Mouse (Mus musculus): Measurements from ENCODE around the gene Cpz.

The Cpz gene

GRCm38 (mm10) chr5:35525469-35526123 lies at the start of gene Cpz:
Gene Cpz (minus strand): TSS chr5:35525698.
- no peak for DNase-seq (ENCODE audit: low read depth)

DNA sequence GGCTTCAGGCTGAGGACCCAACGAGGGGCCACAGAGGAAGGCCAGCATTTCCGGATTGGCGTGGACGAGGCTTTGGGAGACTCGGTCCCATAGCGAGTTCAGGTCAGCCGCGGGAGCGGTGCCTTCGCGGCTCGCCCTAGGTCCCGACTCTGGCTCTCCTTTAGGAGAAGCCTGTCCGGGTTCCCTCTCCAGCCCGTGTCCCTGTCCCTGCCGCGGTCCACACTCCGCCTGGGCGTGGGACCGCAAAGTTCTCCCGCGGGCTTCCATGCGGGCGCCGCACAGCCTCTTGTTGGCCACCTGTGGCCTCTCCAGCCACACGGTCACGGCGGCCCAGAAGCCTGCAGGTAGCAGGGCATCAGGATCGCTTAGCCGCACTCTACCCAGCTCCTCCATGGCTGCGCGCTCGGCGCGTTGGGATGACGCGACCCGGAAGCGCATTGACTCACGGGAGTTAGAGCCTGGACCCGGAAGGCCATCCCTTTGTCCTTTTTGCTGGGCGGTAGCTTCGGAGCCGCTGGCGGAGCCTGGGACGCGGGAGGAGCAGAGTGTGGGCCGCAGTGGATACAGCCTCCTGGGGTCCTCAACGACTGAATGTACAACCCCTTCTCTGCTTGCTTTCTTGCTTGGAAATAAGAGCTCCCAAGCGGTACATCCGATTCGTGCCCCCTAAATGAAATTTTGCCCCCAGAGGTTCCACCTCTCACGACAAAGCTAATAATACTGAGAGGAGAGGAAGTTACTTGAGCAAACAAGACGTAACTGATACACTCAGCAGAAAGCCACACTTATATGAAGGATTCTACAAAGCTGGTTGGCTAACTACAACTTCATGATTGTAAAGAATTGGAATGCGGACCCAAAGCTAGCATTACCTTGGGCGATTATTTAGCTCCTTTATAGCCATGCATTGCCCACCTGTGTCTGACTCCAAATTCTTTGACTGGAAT lies 49.4 kb upstream of the Cpz start, which contains the start of gene Trmt44:
Trmt44 (minus strand) TSS at position 418 of the 947 bp plus-strand sequence.
- DNase-seq (ENCODE audit: low read depth), result peak; percentile 91

- DNase-seq (ENCODE audit: low read depth), result no peak
Measured at GRCm38 (mm10) chr5:35571546-35571945, 46.0 kb upstream of the Cpz start.

GRCm38 (mm10) chr5:35566632-35567031 lies 41.1 kb upstream of the Cpz start:
- no peak for DNase-seq (ENCODE audit: low read depth)

- no peak for DNase-seq (ENCODE audit: low read depth)
Measured at GRCm38 (mm10) chr5:35565217-35565616, 39.7 kb upstream of the Cpz start.

DNA sequence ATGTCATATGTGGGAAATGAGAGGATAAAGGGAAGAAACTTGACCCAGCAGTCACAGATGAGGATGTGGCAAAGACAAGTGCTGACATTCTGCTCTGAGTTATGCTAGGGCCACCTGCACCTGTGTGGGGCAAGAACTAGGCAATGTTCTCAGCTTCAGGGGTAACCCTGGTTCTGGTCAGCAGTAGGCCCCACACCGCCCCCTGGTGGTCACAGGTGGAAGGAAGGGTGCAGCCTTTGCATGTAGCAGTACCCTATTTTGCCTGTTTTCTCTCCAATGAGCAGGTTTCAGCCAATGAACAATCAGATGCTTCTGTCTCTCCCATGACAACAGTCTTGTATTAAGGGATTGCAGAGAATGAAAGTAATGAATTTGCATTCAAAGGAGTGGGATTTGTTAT lies 38.0 kb upstream of the Cpz start:
- DNase-seq (ENCODE audit: low read depth), result peak; percentile 69

GRCm38 (mm10) chr5:35562616-35563015 lies 37.1 kb upstream of the Cpz start:
- DNase-seq (ENCODE audit: low read depth), result no peak

DNA sequence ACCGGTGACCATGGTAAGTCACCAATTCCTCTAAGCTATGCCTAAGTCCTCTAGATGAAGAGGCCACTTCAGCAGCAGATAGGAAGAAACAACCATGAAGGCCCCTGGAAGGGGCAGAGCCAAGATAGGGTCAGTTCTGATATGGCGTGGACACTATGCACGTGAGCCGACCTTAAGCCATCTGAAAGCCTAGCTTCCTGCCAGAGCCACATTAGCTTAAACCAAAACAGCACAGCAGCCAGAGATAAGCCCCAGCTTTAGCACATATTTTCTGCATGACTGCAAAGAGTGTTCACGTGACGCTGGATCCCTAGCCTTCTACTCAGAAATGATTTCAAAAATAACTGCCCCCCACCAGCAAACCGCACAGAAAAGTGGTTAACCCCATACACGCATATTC lies 33.9 kb upstream of the Cpz start:
- DNase-seq (ENCODE audit: low read depth), result no peak

- no peak for DNase-seq (ENCODE audit: low read depth)
Measured at GRCm38 (mm10) chr5:35557946-35558621, 32.6 kb upstream of the Cpz start.

- DNase-seq (ENCODE audit: low read depth), result no peak
Measured at GRCm38 (mm10) chr5:35556393-35556792, 30.9 kb upstream of the Cpz start.

- DNase-seq (ENCODE audit: low read depth), result no peak
Measured at GRCm38 (mm10) chr5:35552838-35553539, 27.5 kb upstream of the Cpz start.

DNA sequence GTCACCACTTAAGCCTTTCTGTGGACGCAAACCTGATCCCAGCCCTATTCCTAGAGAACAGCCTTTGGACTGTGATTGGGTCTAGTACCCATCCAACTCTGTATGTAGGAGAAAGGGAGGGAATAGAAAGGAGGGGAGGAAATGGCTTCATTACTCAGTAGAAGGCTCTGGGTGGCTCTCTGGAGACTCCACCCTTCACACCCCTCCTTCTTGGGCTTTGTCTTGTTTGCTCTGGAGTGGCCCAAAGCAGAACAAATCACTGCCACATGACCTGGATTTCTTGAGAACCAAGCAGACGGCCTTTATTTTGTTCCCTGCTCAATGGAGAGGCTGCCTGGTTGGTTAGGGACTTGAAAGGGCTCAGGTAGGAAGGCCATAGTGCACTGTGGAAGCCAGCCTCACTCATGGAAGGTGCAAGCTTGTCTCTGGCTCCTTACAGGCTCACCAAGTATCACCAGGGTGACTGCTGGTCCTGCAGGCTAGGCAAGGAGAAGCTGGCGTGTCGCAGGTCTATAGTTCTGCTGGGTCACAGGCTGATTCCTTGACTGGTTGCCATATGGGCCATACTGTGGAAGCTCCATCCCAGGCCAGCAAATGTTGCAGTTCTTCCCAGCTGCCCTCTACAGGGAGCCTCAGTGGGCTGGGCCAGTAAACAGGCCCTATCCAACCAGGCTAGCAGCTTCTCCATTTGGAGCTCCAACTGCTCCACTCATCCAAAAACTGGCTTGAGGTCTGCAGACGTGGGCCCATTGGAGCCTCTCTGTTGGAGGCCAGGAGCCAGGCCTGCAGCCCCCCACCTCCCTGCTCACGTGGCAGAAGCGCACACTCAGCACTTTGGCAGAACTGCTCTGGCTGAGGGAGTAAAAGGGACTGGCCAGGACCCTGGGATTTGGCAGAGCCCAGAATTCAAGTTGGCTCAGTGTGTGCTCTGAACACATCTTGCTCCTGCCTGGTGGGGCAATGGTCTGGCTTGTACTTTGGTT lies 26.6 kb upstream of the Cpz start:
- no peak for DNase-seq (ENCODE audit: low read depth)

- no peak for DNase-seq (ENCODE audit: low read depth)
Measured at GRCm38 (mm10) chr5:35546127-35546526, 20.6 kb upstream of the Cpz start.

DNA sequence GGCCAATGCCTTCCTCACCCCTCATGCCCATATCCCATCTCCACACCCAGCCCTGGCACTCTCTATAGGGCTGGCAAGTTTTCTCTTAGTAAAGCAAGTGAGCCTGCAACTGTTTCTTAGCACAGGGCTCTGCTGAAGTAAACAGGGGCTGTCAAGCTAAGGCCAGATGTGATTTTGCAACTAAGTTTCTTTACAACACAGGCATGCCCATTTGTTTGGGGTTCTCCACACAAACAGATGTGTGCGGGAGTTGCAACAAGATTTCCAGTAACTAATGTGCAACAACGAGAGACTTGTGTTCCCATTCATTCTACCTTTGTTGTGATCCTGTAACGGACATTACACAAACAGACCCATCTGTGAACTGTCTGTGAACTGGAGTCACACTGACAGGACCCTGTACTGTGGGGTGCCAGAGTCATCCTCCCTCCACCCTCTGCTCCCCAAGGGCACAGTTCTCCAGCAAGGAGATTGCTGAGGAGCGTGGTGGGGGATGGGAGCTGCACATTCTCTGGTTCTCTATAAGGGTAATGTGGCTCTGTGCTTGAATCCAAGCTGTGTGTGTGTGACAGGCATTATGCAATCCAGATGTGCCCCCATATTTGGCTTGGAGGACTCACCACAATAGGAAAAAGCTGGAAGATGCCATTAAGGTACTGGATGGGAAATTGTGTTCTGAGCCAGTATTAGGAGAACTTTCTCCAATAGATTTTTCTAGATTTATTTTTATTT lies 15.7 kb upstream of the Cpz start:
- no peak for DNase-seq (ENCODE audit: low read depth)

- no peak for DNase-seq (ENCODE audit: low read depth)
Measured at GRCm38 (mm10) chr5:35540555-35540954, 15.1 kb upstream of the Cpz start.

DNA sequence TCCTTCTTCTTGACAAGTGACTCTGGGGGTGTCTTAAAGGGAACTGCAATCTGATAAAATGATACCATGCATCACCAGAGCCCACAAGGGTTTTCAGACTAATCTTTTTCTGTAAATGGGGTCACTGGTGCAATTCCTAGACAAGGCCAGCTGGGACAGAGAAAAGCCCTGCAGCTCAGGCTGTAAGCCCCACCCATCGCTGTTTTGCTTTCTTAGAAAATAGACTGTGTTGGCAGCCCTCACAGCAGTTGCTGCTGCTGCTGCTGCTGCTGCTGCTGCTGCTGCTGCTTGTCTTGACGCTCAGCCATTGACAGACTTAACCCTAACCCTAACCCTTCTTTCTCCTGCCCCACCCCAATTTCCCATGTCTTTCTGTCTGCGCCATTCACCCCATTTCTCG lies 14.1 kb upstream of the Cpz start:
- no peak for DNase-seq (ENCODE audit: low read depth)

DNA sequence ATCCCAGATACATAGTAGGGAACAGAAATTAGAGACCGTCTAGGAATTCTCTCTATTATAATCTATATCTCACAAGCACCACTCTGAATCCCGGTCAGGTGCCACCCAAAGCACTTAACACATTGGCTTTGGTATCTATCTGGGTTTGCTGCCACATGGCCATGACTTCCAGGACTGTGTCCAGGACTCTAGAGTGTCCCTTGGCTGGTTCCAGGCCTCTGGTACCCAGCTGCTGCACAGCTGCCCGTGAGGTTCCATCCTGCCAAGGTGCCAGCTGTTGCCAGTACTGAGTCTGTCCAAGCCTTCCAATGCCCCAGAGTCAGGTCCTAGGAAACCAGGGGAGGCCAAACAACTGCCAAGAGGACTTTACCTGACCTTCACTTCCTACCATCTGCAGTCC lies 12.5 kb upstream of the Cpz start:
- no peak for DNase-seq (ENCODE audit: low read depth)

DNA sequence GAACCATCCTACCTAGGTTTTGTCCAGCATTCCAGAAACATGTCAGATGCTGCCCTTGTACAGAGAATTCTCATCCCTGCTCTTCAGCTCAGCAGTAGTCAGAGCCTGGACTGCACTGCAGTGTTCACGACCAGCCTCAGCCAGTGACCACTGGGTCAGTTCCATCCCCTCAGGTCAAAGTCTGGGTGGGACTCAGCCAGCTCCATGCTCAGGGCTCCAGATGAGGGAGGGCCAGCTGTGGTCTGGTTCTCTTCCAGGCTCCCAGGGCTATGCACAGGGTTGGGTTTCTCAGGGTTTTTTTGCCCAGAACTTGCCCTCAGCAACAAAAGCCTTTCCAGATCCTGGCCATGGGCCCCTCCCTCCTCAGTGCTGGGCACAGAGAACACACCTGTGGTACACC lies 12.0 kb upstream of the Cpz start:
- DNase-seq (ENCODE audit: low read depth), result no peak

DNA sequence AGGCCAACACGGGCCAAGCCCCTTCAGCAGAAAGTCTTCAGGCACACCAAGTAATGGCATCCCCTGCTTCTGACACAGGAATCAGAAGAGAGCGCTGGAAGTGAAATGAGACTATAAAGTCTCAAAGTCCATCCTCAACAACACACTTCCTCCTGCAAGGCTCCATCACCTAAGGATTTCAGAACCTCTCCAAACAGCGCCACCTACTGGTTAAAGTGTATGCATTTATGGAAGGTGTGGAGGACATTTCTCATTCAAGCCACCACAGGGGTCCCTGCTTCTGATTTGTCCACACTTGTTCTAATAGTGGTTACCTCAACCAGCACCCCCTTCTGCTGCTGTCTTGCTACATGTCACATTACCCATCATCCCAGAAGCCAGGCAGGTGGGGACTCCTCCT lies 10.8 kb upstream of the Cpz start:
- peak; percentile 26 for DNase-seq (ENCODE audit: low read depth)

DNA sequence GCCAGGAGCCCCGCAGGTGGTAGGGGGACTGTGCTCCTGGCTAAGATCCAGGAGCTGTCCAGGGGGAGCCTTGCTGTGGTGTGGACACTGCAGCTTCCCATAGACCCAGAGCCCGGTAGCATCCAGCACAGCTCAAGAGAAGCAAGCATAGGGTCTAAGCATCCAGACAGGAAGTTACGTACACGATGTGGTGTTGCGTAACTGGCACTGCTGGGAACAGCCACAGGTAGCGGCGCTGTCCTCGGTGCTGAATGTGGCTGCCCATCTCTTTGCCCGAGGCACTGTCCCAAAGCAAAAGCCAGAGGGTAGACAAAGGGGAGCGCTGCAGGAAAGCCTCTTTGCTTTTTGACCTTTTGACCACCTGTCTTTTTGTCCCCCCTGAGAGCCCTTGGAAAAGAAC lies 6.1 kb upstream of the Cpz start:
- DNase-seq (ENCODE audit: low read depth), result peak; percentile 43
